Mouse (Mus musculus) layer of hippocampus, adult 9-10 months (tissue): ENCODE measurements at regions not wholly inside any gene's neighbourhood (a gene's known extent, or its start where the extent isn't known, plus 50 kb on each side); places are given as distances from the start of the nearest gene placed in this dataset.

Experiments
- DNase-seq: peaks from one replicate; pipeline ENCODE4 v3.0.0; 2022; ENCODE audit warnings: low spot score

GRCm38 (mm10) chr17:51528161-51528560, 304.9 kb downstream of the Satb1 start:
- no peak for DNase-seq

- no peak for DNase-seq
These were observed 306.2 kb downstream of the Satb1 start for GRCm38 (mm10) chr17:51526881-51527280.

- no peak for DNase-seq
These were observed 306.6 kb downstream of the Satb1 start for GRCm38 (mm10) chr17:51526464-51526863.

- DNase-seq: no peak
These were observed 307.1 kb downstream of the Satb1 start for GRCm38 (mm10) chr17:51526021-51526420.

- no peak for DNase-seq
These were observed 307.9 kb downstream of the Satb1 start for GRCm38 (mm10) chr17:51525219-51525618.

- no peak for DNase-seq
These were observed 321.2 kb downstream of the Satb1 start for GRCm38 (mm10) chr17:51511917-51512316.

- DNase-seq: no peak
These were observed 321.6 kb upstream of the Tbc1d5 start for GRCm38 (mm10) chr17:51500751-51501150.

- DNase-seq: no peak
These were observed 320.4 kb upstream of the Tbc1d5 start for GRCm38 (mm10) chr17:51499541-51499940.

- no peak for DNase-seq
These were observed 315.9 kb upstream of the Tbc1d5 start for GRCm38 (mm10) chr17:51495038-51495437.

- no peak for DNase-seq
These were observed 310.2 kb upstream of the Tbc1d5 start for GRCm38 (mm10) chr17:51489386-51489785.

GRCm38 (mm10) chr17:51487918-51488445, 308.8 kb upstream of the Tbc1d5 start:
- DNase-seq: no peak

GRCm38 (mm10) chr17:51477810-51478209, 298.7 kb upstream of the Tbc1d5 start:
- DNase-seq: no peak

- no peak for DNase-seq
These were observed 298.3 kb upstream of the Tbc1d5 start for GRCm38 (mm10) chr17:51477404-51477803.

- no peak for DNase-seq
These were observed 283.2 kb upstream of the Tbc1d5 start for GRCm38 (mm10) chr17:51462137-51462880.

- DNase-seq: no peak
These were observed 282.1 kb upstream of the Tbc1d5 start for GRCm38 (mm10) chr17:51461248-51461647.

GRCm38 (mm10) chr17:51459119-51459518, 280.0 kb upstream of the Tbc1d5 start:
- no peak for DNase-seq

GRCm38 (mm10) chr17:51415746-51416145, 236.6 kb upstream of the Tbc1d5 start:
- DNase-seq: no peak

GRCm38 (mm10) chr17:51414304-51414703, 235.2 kb upstream of the Tbc1d5 start:
- peak; percentile 2 for DNase-seq

GRCm38 (mm10) chr17:51413741-51414140, 234.6 kb upstream of the Tbc1d5 start:
- no peak for DNase-seq

- no peak for DNase-seq
These were observed 232.5 kb upstream of the Tbc1d5 start for GRCm38 (mm10) chr17:51411545-51412094.

GRCm38 (mm10) chr17:51408894-51409293, 229.7 kb upstream of the Tbc1d5 start:
- no peak for DNase-seq

- DNase-seq: no peak
These were observed 229.2 kb upstream of the Tbc1d5 start for GRCm38 (mm10) chr17:51408367-51408766.

- no peak for DNase-seq
These were observed 227.9 kb upstream of the Tbc1d5 start for GRCm38 (mm10) chr17:51407046-51407445.

- no peak for DNase-seq
These were observed 225.9 kb upstream of the Tbc1d5 start for GRCm38 (mm10) chr17:51405059-51405458.
